Mouse (Mus musculus): ENCODE measurements around the gene Ube2r2.

Ube2r2 gene

DNA sequence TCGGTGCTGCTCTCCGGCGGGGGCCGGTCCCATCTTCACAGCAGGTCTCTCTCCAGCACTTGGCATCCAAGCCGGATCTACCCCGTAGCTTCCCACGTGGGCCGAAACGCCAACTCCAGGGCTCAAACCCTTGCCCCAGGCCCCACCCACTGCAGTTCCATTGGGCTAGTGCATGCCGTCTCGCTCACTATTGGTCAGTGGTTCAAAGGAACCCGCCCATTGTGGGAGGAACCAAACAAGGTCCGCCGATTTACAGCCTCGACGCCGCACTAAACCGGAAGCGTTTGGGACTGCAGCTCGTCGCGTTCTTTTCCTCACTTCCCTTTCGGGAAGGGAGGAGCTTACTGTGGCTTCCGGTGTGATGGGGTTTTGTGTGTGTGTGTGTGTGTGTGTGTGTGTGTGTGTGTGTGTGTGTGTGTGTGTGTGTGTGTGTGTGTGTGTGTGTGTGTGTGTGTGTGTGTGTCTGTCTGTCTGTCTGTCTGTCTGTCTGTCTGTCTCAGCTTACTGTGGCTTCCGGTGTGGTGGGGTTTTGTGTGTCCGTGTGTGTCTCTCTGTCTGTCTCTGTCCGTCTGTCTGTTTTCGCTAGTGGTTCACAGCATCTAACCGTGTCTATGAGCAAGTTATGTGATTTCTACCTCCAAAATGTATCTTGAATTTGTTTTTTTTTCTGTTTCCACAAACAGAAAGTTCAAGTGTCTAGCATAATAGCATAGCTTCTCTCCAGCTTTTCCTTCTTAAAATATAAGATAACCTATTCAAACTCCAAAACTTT, 11.2 kb upstream of the Ube2r2 start, which contains the start of gene Nol6:
TSS of gene Nol6 (minus strand) at position 276 of the 772 bp plus-strand sequence.
- DNase-seq = peak; percentile 92

DNA sequence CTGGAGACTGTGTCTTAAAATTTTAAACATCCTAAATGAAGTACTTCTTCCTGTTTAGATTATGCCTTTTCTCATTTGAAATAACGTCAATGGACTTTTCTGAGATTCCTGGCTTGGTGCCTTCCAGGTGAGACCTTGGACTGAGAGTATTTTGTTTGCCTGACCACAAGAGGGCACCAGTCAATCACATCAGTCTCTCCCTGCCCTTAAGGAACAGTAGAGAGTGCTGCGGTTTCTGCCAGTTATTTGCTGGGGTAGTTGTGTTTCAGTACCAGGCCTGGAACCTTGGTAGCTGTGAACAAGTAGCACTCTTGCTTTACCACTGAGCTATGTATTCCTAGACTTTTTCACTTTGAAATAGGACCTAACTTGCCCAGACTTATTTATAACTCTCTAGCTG, 6.1 kb upstream of the Ube2r2 start:
- DNase-seq = no peak

GRCm38 (mm10) chr4:41129836-41130235, 5.7 kb upstream of the Ube2r2 start:
- no peak for DNase-seq

GRCm38 (mm10) chr4:41132471-41132870, 3.1 kb upstream of the Ube2r2 start:
- DNase-seq = no peak

DNA sequence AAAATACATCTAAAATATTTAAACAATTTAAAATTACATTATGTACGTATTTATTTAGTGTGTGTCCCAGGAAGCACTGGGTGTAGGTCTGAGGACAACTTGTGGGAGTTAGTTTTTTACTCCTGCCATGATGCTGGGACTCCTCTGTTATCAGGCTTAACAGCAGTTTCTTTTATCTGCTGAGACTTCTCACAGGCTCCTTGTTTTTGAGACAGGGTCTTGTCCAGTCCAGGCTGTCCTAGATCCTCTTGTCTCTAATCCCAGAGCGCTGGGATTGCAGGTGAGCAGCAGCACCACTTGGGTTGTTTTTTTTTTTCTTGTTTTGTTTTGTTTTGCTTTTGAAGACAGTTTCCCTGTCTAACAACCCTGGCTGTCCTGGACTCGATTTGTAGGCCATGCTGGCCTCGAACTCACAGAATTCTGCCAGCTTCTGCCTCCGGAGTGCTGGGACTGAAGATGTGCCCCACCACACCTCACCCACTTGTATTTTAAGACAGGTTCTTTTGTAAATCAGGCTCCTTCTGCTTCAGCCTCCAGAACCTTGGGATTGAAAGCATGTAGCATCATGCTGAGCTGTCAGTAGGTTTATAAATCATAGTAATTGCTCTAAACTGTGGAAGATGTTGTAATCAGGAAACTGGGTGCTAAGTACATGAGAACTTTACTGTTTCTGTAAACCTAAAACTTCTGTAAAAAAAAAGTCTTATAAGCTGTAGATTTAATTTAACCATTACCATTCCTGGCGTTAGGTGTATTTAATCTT, 1.8 kb upstream of the Ube2r2 start:
- no peak for DNase-seq

- DNase-seq = peak; percentile 92
Observed at GRCm38 (mm10) chr4:41134935-41135710, 420 bp upstream of the Ube2r2 start.

GRCm38 (mm10) chr4:41136454-41136805, 887 bp downstream of the Ube2r2 start:
- no peak for DNase-seq

GRCm38 (mm10) chr4:41136811-41137210, 1.3 kb downstream of the Ube2r2 start:
- DNase-seq = no peak

DNA sequence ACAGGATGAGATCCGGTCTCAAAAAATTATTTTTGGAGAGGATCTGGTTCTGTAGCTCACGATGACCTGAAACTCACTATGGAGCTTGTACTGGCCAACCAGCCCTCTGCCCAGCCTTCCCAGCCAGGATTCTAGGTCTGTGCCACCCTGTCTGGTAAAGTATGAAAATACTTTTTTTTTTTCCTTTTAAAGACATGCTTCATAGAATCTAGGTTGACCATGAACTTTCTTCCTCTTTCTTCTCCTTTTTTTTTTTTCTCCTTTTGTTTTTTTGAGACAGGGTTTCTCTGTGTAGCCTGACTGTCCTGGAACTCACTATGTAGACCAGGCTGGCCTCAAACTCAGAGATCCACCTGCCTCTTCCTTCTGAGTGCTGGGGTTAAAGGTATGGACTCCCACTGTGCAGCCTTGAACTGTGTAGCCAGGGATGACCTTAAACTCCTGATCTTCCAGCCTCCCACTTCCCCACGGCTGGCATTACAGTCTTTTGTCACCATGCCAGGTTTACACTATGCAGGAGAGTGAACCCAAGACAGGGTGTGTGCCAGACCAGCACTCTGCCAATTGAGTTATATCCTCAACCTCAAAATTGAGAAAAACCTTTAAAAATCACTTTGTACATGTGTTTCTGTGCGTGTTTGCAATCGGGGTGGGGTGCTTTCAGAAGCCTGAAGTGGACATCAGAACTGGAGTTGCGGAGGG, 4.8 kb downstream of the Ube2r2 start:
- no peak for DNase-seq

- no peak for DNase-seq
Observed at GRCm38 (mm10) chr4:41142601-41143000, 7.1 kb downstream of the Ube2r2 start.

- no peak for DNase-seq
Observed at GRCm38 (mm10) chr4:41149891-41150290, 14.3 kb downstream of the Ube2r2 start.

- no peak for DNase-seq
Observed at GRCm38 (mm10) chr4:41151186-41151585, 15.6 kb downstream of the Ube2r2 start.

DNA sequence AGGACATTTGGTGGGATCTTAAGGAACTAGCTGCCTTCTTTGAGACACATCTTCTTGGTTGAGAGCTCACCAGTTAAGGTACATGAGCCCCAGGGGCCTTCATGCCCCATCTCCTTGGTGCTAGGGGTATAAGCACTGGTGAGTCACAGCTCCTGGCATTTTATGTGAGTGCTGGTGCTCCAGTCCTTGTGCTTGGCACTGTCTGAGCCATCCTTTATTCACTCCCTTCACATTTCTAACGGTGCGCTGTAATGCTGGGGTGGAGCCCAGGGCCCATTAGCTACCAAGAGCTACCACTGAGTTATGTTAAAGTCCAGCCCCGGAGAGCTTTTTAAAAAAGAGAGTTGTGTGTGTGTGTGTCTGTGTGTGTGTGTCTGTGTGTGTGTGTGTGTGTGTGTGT, 17.6 kb downstream of the Ube2r2 start:
- no peak for DNase-seq

- no peak for DNase-seq
Observed at GRCm38 (mm10) chr4:41156961-41157360, 21.4 kb downstream of the Ube2r2 start.

- no peak for DNase-seq
Observed at GRCm38 (mm10) chr4:41158251-41158650, 22.7 kb downstream of the Ube2r2 start.

DNA sequence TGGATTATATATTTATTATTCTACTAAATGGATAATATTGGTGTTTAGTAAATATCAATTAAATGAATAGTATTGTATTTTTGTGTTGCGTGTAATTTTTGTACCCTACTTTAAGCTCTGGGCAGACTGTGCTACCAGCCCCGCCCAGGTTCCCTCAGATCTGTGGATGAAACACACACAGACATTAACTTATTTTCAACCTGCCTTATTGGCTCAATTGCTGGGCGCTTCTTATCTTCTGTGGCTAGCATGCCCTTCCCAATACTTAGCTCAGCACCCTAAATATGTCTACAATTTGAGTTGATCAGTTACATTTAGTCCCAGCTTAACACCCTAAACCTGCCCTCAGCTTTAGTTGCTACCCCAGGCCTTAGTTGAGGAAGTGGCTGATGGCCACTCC, 25.7 kb downstream of the Ube2r2 start:
- no peak for DNase-seq

GRCm38 (mm10) chr4:41164974-41165373, 29.4 kb downstream of the Ube2r2 start:
- DNase-seq = no peak

- peak; percentile 95 for DNase-seq
Observed at GRCm38 (mm10) chr4:41165693-41166475, 30.3 kb downstream of the Ube2r2 start.

GRCm38 (mm10) chr4:41170970-41171369, 35.4 kb downstream of the Ube2r2 start:
- DNase-seq = no peak

DNA sequence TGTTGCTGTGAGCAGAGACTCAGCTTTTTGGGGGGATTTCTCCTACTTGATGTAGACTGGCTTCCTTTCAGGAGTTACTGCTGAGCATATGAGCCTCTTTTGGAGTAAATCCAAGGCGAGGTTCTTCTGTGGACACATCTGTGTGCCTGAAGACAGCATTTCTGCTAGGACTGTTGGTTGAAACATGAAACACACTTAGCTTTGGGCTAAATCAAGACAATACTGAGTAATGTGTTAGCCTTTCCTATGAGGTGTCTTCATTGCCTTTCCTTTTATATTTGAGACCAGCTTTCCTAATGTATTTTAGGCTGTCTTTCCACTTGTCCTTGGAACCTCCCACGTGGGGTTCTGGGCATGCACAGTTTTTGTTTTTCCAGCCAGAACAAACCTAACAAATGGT, 39.1 kb downstream of the Ube2r2 start:
- no peak for DNase-seq

DNA sequence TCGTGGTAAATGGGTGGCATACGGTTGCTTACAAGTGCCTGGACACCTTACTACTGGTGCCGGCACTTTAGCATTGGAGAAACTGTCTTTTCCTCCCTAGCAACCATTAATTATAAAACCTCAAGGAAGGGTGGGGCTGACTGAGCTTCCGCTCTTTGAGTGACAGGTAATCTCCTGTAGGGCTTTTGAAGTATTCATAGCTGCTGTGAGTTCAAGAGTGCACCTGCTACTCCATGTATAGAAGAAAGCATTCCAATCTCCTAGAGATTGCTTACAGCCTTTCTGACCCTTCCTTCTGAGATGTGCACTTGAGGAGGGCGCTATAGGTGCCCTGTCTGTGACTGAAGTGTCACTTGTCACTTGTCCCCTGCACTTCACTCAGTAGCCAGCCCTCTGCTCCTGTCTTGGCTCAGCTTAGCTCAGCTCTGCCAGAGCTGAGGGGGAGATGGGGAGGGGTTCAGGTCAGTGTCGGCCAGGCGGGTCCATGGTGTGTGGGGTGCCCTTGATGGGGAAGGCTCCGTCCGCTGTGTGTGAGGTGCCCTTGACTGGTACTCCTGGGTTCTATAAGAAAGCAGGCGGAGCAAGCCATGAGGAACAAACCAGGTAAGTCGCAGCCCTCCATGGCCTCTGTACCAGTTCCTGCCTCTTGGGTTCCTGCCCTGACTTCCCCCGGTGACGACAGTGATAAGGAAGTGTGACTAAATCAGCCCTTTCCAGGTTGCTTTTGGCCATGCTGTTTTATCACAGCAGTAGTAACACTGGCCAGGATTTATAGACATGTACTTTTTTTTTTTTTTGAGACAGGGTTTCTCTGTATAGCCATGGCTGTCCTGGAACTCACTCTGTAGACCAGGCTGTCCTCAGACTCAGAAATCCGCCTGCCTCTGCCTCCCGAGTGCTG, 44.5 kb downstream of the Ube2r2 start:
- DNase-seq = no peak

All from right cerebral cortex, postnatal 4 days (tissue).